Mouse (Mus musculus): ENCODE data around the gene Wfs1. TPM values are rescaled to one million over a fixed set of nuclear protein-coding genes. Genes with fewer than 3 reads are reported as not detected.

Wfs1 gene
- total and polyA plus RNA-seq, 3 experiments: 72.3 to 99.7 (median 82.3) TPM

DNA sequence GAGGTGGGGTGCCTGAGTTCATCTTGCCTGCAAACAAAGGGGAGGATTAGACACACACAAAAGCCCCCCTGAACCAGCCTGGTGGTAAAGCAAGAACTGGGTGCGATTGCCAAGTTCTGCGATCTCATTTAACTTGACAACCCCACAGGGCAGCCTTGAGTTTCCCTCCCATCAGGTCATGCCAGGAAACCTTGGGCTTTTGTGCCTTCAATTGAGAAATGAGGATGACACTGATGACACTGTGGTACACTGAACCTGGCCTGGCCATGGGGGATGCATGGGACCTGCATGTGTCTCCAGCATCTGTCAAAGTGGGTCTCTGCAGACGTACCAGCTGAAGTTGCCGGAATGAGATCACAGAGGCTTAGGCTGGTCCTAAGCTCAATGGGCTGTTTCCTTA, 6.7 kb downstream of the Wfs1 start:
- intact Hi-C loops (cut with DNase I): no loop called here
- Histone ChIP-seq H3K36me3 (ENCODE audit: control insufficient read depth, insufficient read depth, low read length) (no peaks in the 10 kb centered on the region), H3K79me2 (replicated peaks; ENCODE audit: control insufficient read depth, insufficient read depth, low read length) (no peaks in the 10 kb centered on the region), H3K27ac (no peak overlapping the region), H3K4me1 (ENCODE audit: control insufficient read depth, insufficient read depth, low read length) (peaks cover 4% of the 10 kb centered on the region; the same call in 1 of the 2 replicates), H3K9ac (ENCODE audit: low read depth, low read length) (no peak overlapping the region), H3K27me3 (ENCODE audit: control insufficient read depth, insufficient read depth, low read length) (no peaks in the 10 kb centered on the region), H3K4me3 (no peak overlapping the region)
- 94% methylated on average over 4 of the region's 4 CpGs for WGBS
- TF ChIP-seq CTCF (IDR thresholded peaks at IDR 0.05) (no peak), POLR2A (IDR thresholded peaks at IDR 0.05; ENCODE audit: insufficient read depth, low read depth, low read length) (no peak), EP300 (IDR thresholded peaks at IDR 0.05; ENCODE audit: insufficient read depth, low read depth, low read length) (no peak)
- DNase-seq: no peak

DNA sequence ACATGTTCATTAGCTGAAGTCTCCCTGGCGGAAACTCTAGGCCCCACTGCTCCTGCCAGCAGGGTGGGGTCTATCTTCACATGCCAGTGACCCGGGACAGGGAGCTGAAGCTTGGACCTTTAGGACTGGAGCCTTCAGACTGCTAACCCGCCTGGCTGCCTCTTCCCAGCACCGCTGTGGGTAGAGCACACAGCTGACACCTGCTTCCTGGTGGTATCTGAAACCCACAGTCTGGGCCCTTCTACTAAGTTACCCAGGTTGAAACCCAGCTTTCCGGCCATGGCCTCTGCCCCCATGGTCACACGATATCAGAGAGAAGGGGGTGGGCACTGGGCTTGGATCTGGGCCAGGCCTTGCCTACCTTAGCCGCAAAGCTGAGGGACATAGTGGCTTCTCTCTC, 9.4 kb downstream of the Wfs1 start:
- DNase-seq: no peak
- H3K9ac ChIP-seq (ENCODE audit: low read depth, low read length): no peak overlapping the region
- H3K27me3 ChIP-seq (ENCODE audit: control insufficient read depth, insufficient read depth, low read length): no peaks in the 10 kb centered on the region
- no peak overlapping the region for H3K4me3 ChIP-seq
- 72% methylated on average over 7 of the region's 7 CpGs for WGBS
- TF ChIP-seq POLR2A (IDR thresholded peaks at IDR 0.05; ENCODE audit: insufficient read depth, low read depth, low read length) (no peak), EP300 (IDR thresholded peaks at IDR 0.05; ENCODE audit: insufficient read depth, low read depth, low read length) (no peak), CTCF (IDR thresholded peaks at IDR 0.05) (no peak)
- intact Hi-C loops (cut with DNase I): no loop called here
- H3K36me3 ChIP-seq (ENCODE audit: control insufficient read depth, insufficient read depth, low read length): no peaks in the 10 kb centered on the region
- no peak overlapping the region for H3K27ac ChIP-seq
- no peaks in the 10 kb centered on the region for H3K79me2 ChIP-seq (replicated peaks; ENCODE audit: control insufficient read depth, insufficient read depth, low read length)
- H3K4me1 ChIP-seq (ENCODE audit: control insufficient read depth, insufficient read depth, low read length): no peaks in the 10 kb centered on the region; the same call in 1 of the 2 replicates

DNA sequence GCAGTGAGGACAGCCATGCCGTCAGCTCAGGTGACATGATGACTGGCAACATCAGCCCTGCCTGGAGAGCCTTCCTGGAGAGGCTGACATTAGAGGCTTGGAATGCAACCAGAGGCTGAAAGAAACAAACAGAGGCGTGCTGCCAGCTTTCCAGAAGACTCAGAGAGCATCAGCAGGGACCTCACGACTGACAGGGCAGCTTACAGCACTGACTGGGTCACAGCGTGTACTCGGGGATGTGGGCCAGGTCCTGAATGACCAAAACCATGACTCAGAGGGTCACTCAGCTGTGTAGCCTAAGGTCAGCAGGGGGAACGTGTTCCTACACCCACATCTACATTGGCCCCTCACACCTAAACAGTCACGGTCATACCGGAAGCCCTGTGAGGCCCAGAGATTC, 10.0 kb downstream of the Wfs1 start:
- TF ChIP-seq CTCF (IDR thresholded peaks at IDR 0.05) (no peak), EP300 (IDR thresholded peaks at IDR 0.05; ENCODE audit: insufficient read depth, low read depth, low read length) (no peak), POLR2A (IDR thresholded peaks at IDR 0.05; ENCODE audit: insufficient read depth, low read depth, low read length) (no peak)
- no peak for DNase-seq

DNA sequence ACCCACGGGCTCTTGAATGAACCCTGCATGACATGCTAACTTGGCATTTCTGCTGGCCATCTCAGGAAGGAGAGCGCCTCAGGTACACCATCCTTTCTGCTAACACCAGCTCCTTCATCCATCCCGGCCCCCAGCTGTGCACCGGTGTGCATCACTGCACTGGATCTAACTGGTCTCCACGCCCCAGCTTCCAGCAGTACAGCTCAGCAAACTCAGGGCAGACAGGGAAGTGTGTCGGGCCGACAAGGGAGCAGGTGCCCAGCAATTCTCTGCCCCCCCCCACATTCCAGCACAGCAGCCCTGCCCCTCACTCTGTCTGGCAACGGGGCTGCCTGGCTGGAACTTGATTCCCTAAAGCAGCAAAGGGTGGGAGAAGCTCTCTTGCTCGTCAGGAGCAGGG, 11.2 kb downstream of the Wfs1 start:
- DNase-seq: no peak
- WGBS: 76% methylated on average over 9 of the region's 9 CpGs

More for the DNA sequence above, 10.0 kb downstream of the Wfs1 start:
- intact Hi-C loops (cut with DNase I): no loop called here
- H3K27me3 ChIP-seq (ENCODE audit: control insufficient read depth, insufficient read depth, low read length): no peaks in the 10 kb centered on the region
- no peak overlapping the region for H3K9ac ChIP-seq (ENCODE audit: low read depth, low read length)
- H3K79me2 ChIP-seq (replicated peaks; ENCODE audit: control insufficient read depth, insufficient read depth, low read length): no peaks in the 10 kb centered on the region
- H3K4me3 ChIP-seq: no peak overlapping the region
- no peaks in the 10 kb centered on the region; the same call in 1 of the 2 replicates for H3K4me1 ChIP-seq (ENCODE audit: control insufficient read depth, insufficient read depth, low read length)
- H3K36me3 ChIP-seq (ENCODE audit: control insufficient read depth, insufficient read depth, low read length): no peaks in the 10 kb centered on the region
- no peak overlapping the region for H3K27ac ChIP-seq
- 54% methylated on average over 8 of the region's 8 CpGs for WGBS

DNA sequence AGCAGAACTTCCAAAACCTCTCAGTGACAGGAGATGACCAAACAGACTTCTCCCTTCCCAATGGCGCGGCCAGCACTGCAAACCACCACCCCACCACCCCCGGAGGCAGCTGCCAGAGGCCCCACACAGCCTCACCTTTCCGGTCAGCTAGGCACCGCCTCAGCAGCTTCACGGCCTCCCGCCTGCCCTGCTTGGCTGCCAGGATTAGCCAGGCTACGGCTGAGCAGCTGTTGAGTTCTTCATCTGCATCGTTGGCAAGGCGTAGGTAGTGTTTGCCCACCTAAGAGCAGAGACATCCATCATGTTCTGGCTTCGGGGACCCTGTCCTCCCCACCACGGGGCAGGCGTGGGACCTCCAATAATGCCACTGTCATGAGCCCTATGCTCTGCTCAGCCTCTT, 13.7 kb downstream of the Wfs1 start:
- no peak for DNase-seq
- TF ChIP-seq CTCF (IDR thresholded peaks at IDR 0.05): no peak
- no peaks in the 10 kb centered on the region for H3K36me3 ChIP-seq (ENCODE audit: control insufficient read depth, insufficient read depth, low read length)
- no peak overlapping the region for H3K27ac ChIP-seq
- H3K4me3 ChIP-seq: no peak overlapping the region
- intact Hi-C loops (cut with DNase I): no loop called here
- 87% methylated on average over 13 of the region's 13 CpGs for WGBS
- no peaks in the 10 kb centered on the region; the same call in 1 of the 2 replicates for H3K4me1 ChIP-seq (ENCODE audit: control insufficient read depth, insufficient read depth, low read length)
- no peaks in the 10 kb centered on the region for H3K27me3 ChIP-seq (ENCODE audit: control insufficient read depth, insufficient read depth, low read length)
- H3K79me2 ChIP-seq (replicated peaks; ENCODE audit: control insufficient read depth, insufficient read depth, low read length): no peaks in the 10 kb centered on the region
- H3K9ac ChIP-seq (ENCODE audit: low read depth, low read length): no peak overlapping the region

More for the DNA sequence above, 11.2 kb downstream of the Wfs1 start:
- no peaks in the 10 kb centered on the region; the same call in 1 of the 2 replicates for H3K4me1 ChIP-seq (ENCODE audit: control insufficient read depth, insufficient read depth, low read length)
- no peaks in the 10 kb centered on the region for H3K36me3 ChIP-seq (ENCODE audit: control insufficient read depth, insufficient read depth, low read length)
- no peak overlapping the region for H3K27ac ChIP-seq
- no peaks in the 10 kb centered on the region for H3K27me3 ChIP-seq (ENCODE audit: control insufficient read depth, insufficient read depth, low read length)
- TF ChIP-seq POLR2A (IDR thresholded peaks at IDR 0.05; ENCODE audit: insufficient read depth, low read depth, low read length): no peak
- no peak for TF ChIP-seq EP300 (IDR thresholded peaks at IDR 0.05; ENCODE audit: insufficient read depth, low read depth, low read length)
- TF ChIP-seq CTCF (IDR thresholded peaks at IDR 0.05): no peak
- no peak overlapping the region for H3K4me3 ChIP-seq
- intact Hi-C loops (cut with DNase I): no loop called here
- H3K9ac ChIP-seq (ENCODE audit: low read depth, low read length): no peak overlapping the region
- H3K79me2 ChIP-seq (replicated peaks; ENCODE audit: control insufficient read depth, insufficient read depth, low read length): no peaks in the 10 kb centered on the region

DNA sequence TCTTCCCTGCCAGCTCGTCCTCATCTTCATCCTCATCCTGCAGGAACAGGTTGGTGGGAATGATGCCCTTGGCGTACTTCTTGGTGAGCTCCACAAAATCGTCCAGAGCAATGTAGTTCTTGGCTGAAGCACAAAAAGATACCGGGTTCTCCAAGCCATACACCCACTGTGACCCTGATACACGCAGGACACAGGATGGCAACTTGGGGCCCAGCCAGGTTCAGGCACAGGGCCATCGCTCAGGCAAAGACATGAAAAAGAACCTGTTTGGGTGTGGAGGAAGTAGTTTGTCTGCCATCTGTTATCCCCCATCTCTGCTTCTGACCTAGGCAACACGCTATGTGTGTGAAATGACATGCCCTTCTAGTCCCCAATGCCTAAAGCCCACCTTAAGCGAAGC, 17.4 kb downstream of the Wfs1 start:
- H3K79me2 ChIP-seq (replicated peaks; ENCODE audit: control insufficient read depth, insufficient read depth, low read length): no peaks in the 10 kb centered on the region
- no peaks in the 10 kb centered on the region for H3K4me1 ChIP-seq (ENCODE audit: control insufficient read depth, insufficient read depth, low read length)
- no peaks in the 10 kb centered on the region for H3K27me3 ChIP-seq (ENCODE audit: control insufficient read depth, insufficient read depth, low read length)
- intact Hi-C loops (cut with DNase I): no loop called here
- no peak overlapping the region for H3K9ac ChIP-seq (ENCODE audit: low read depth, low read length)
- 56% methylated on average over 8 of the region's 8 CpGs for WGBS
- no peak for TF ChIP-seq CTCF (IDR thresholded peaks at IDR 0.05)
- TF ChIP-seq EP300 (IDR thresholded peaks at IDR 0.05; ENCODE audit: insufficient read depth, low read depth, low read length): no peak
- TF ChIP-seq POLR2A (IDR thresholded peaks at IDR 0.05; ENCODE audit: insufficient read depth, low read depth, low read length): no peak
- DNase-seq: no peak
- no peaks in the 10 kb centered on the region for H3K36me3 ChIP-seq (ENCODE audit: control insufficient read depth, insufficient read depth, low read length)
- no peak overlapping the region for H3K27ac ChIP-seq
- no peak overlapping the region for H3K4me3 ChIP-seq
